Mouse (Mus musculus) liver, embryonic 11.5 days (tissue): ENCODE results near the gene Tns3. TPM values are rescaled to one million over a fixed set of nuclear protein-coding genes. Genes with fewer than 3 reads are reported as not detected.
A peak's percentile ranks its signal among the peaks of the same experiment; 100 is the strongest.

Experiments used
- ATAC-seq: fragments of 200-750 bp; cut with Nextera tagmentation; replicated peaks from 2 replicates; pipeline ENCODE4 v1.8.0; 2017; ENCODE audit warnings: moderate number of reproducible peaks, mild to moderate bottlenecking, moderate TSS enrichment, moderate library complexity; ENCODE audit not compliant: low FRiP score
- DNase-seq: peaks from one replicate; pipeline ENCODE4 v3.0.0-alpha.2; 2017; ENCODE audit warnings: low spot score
- H3K27ac ChIP-seq: fragments of 300-500 bp; sonication (generic); 2 replicates; pipeline ENCODE4 v1.5.1; 2014; ENCODE audit warnings: mild to moderate bottlenecking, low read depth, low read length, control low read depth
- H3K27me3 ChIP-seq: fragments of 300-500 bp; sonication (generic); replicated peaks from 2 replicates; pipeline ENCODE4 v1.6.1; 2014; ENCODE audit warnings: low read length, mixed read lengths; ENCODE audit not compliant: control insufficient read depth, insufficient read depth
- H3K36me3 ChIP-seq: fragments of 300-500 bp; sonication (generic); 2 replicates; pipeline ENCODE4 v1.6.1; 2014; ENCODE audit warnings: mild to moderate bottlenecking, low read length, moderate library complexity, mixed read lengths; ENCODE audit not compliant: control insufficient read depth, insufficient read depth
- H3K4me1 ChIP-seq: fragments of 300-500 bp; sonication (generic); replicated peaks from 2 replicates; pipeline ENCODE4 v1.6.1; 2014; ENCODE audit warnings: low read length, mixed read lengths; ENCODE audit not compliant: control insufficient read depth, insufficient read depth
- H3K4me2 ChIP-seq: fragments of 300-500 bp; sonication (generic); 2 replicates; pipeline ENCODE4 v1.6.1; 2014; ENCODE audit warnings: mild to moderate bottlenecking, control low read depth, moderate library complexity
- H3K4me3 ChIP-seq: fragments of 300-500 bp; sonication (generic); 2 replicates; pipeline ENCODE4 v1.5.1; 2014; ENCODE audit warnings: low read depth, low read length, control low read depth
- H3K9ac ChIP-seq: fragments of 300-500 bp; sonication (generic); 2 replicates; pipeline ENCODE4 v1.6.1; 2014; ENCODE audit warnings: low read depth, low read length, control low read depth
- H3K9me3 ChIP-seq: fragments of 300-500 bp; sonication (generic); 2 replicates; pipeline ENCODE4 v1.6.1; 2016; ENCODE audit warnings: low read length, inconsistent platforms, mixed read lengths; ENCODE audit not compliant: control insufficient read depth
- WGBS: fragments of 180-500 bp; shearing (Covaris S2); extraction: QIAGEN DNeasy Blood & Tissue Kit; methylation state at CpG from one replicate; pipeline ENCODE4 v1.1.7; 2014; 5-methylcytosine and 5-hydroxymethylcytosine counted together
- polyA plus RNA-seq: library from polyadenylated mRNA; unstranded; fragments of >200 nt; fragmentation: Nextera tagmentation; extraction: Ambion mirVana; gene quantifications from 2 replicates; pipeline ENCODE4 v1.2.1, GENCODE M21; 2014

The Tns3 gene
- polyA plus RNA-seq: 9.8 and 10.2 TPM in 2 replicates

DNA sequence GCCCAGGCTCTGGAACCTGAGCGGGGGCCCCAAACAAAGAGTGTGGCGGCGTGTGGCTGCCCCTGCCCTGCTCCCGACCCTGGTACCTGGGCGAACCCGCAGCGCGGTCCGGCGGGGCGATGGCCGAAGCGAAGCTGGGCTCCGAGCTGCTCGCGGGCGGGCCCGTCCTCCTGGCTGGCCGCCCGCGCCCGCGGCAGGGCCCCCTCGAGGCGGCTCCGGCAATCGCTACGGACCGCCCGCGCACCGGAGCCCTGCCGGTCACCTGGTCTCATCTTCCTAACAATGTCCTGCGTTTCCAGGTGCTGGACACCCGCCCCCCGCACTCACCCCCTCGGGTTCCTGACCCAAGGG, at the start of gene Tns3:
TSS of gene Tns3 (minus strand) at position 143 of the 351 bp plus-strand sequence.
- 0% methylated on average over 37 of the region's 37 CpGs for WGBS
- DNase-seq: no peak
- H3K9me3 ChIP-seq: no peaks in the 10 kb centered on the region

DNA sequence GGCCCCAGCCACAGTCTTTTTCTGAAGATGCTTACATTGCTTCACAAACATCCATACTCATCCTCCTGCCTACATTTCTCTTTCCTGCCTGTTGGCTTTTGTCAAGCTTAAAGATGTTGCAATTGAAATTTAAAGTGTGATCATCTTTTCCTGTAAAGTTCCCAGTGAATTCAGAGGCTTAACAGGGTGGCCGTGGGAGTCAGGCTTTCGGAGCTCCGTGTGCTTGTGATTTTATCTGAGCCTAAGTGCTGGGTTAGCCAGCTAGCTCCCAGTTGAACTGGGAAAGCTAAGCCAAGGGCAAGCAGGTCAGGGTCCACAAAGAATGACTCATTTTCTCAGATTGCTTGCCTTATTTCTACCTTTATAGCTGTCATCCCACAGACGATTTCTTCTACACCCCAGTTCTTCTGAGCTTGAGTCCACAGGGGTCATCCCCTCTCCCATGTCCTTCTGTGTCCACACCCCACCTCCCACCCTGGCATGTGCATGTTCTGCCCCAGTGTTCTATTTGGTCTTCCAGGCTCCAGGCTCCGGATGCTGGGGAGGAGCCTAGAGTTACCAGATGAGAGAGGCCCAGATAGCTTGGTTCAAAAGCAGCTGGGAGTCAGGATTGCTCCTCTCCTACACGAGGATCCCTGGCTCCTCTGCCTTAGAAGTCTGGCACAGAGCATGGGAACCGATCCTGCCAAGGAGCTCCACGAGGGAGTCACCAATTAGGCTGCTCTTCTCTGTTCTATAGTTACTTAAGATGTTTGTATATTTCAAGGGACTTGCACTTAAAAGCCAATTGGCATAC, 42.1 kb upstream of the Tns3 start:
- H3K4me1 ChIP-seq: peaks cover 11% of the 10 kb centered on the region
- H3K4me3 ChIP-seq: no peak overlapping the region
- ATAC-seq: no peak
- no peak overlapping the region for H3K27ac ChIP-seq
- H3K9me3 ChIP-seq: no peaks in the 10 kb centered on the region
- H3K27me3 ChIP-seq: no peaks in the 10 kb centered on the region
- H3K36me3 ChIP-seq: no peaks in the 10 kb centered on the region
- H3K9ac ChIP-seq: no peak overlapping the region
- no peak for DNase-seq
- no peak overlapping the region for H3K4me2 ChIP-seq
- 62% methylated on average over 8 of the region's 8 CpGs for WGBS

More for the DNA sequence above, at the start of gene Tns3:
- peak within 1 kb of the TSS; percentile 76 for H3K4me3 ChIP-seq
- peaks cover 7% of the 10 kb centered on the region for H3K4me1 ChIP-seq
- no peaks in the 10 kb centered on the region for H3K36me3 ChIP-seq
- peaks cover 7% of the 10 kb centered on the region for H3K27me3 ChIP-seq
- peak within 1 kb of the TSS; percentile 82 for H3K9ac ChIP-seq
- peak within 1 kb of the TSS; percentile 75 for H3K27ac ChIP-seq
- ATAC-seq: peak; percentile 72
- H3K4me2 ChIP-seq: peak within 1 kb of the TSS; percentile 94

DNA sequence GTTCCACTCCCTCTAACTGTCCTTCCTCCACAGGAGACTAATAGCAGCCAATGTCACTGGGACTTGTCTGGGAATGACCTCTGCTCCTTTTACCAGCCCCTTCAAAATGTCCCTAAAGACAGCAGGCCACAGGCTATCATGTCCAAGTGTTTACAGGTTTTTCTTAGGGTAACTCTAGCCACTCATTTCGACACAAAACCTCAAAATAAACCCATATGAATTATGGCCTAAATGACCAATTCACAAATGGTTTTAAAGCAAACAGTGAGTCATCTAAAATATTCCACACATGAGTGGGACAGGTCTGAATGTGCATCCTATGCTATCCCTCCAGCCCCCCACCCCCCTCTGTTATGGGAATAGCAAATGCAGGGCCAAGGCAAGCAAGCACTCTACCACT, 40.8 kb upstream of the Tns3 start:
- WGBS: 82% methylated on average over 1 of the region's 1 CpGs
- ATAC-seq: no peak

DNA sequence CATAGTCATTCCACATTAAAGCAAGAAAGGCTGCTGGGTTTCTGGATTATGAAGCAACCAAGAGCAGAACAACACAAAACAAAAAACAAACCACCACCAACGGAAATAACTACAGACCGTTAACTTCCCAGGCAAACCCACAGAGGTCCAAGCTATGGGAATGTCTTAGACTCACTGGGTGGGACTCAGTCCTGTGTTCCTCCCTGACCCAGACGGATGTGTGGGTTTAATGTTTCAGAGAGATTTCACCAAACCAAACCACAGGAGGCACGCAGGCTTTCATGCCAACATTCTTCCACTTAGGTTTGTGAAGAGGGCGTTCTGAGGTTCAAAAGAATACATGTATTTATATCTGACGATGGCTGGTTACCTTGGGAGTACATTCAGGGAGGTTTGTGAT, 39.5 kb upstream of the Tns3 start:
- H3K4me2 ChIP-seq: no peak overlapping the region
- H3K36me3 ChIP-seq: no peaks in the 10 kb centered on the region
- H3K4me3 ChIP-seq: no peak overlapping the region
- no peak overlapping the region for H3K9ac ChIP-seq
- H3K27me3 ChIP-seq: no peaks in the 10 kb centered on the region
- DNase-seq: no peak
- ATAC-seq: no peak
- H3K9me3 ChIP-seq: no peaks in the 10 kb centered on the region
- H3K4me1 ChIP-seq: peaks cover 16% of the 10 kb centered on the region
- H3K27ac ChIP-seq: no peak overlapping the region
- WGBS: 61% methylated on average over 6 of the region's 6 CpGs

More for the DNA sequence above, 40.8 kb upstream of the Tns3 start:
- no peak overlapping the region for H3K27ac ChIP-seq
- no peaks in the 10 kb centered on the region for H3K9me3 ChIP-seq
- H3K4me1 ChIP-seq: peaks cover 16% of the 10 kb centered on the region
- H3K4me3 ChIP-seq: no peak overlapping the region
- no peak overlapping the region for H3K4me2 ChIP-seq
- no peaks in the 10 kb centered on the region for H3K36me3 ChIP-seq
- no peaks in the 10 kb centered on the region for H3K27me3 ChIP-seq
- H3K9ac ChIP-seq: no peak overlapping the region
- no peak for DNase-seq

DNA sequence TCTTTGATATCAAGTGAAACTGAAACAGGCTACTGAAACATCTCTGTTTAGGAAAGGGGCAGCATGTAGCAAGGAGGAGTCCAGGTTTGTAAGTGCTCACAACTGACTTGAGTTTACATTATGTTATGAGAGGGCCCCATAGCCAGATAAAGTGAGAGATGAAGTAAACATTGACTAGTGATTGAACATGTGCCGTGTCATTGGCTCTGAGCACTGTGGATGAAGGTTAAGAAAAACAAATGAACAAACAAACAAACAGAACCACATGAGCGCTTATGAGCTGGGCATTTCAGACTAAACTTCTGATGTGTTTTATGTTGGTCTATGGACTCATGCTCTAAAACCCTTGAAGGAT, 38.2 kb upstream of the Tns3 start:
- Histone ChIP-seq H3K27ac (no peak overlapping the region), H3K9me3 (no peaks in the 10 kb centered on the region), H3K9ac (no peak overlapping the region), H3K4me1 (peaks cover 16% of the 10 kb centered on the region), H3K4me3 (no peak overlapping the region), H3K4me2 (no peak overlapping the region), H3K27me3 (no peaks in the 10 kb centered on the region), H3K36me3 (no peaks in the 10 kb centered on the region)
- no peak for DNase-seq
- ATAC-seq: no peak
- WGBS: 77% methylated on average over 2 of the region's 2 CpGs

DNA sequence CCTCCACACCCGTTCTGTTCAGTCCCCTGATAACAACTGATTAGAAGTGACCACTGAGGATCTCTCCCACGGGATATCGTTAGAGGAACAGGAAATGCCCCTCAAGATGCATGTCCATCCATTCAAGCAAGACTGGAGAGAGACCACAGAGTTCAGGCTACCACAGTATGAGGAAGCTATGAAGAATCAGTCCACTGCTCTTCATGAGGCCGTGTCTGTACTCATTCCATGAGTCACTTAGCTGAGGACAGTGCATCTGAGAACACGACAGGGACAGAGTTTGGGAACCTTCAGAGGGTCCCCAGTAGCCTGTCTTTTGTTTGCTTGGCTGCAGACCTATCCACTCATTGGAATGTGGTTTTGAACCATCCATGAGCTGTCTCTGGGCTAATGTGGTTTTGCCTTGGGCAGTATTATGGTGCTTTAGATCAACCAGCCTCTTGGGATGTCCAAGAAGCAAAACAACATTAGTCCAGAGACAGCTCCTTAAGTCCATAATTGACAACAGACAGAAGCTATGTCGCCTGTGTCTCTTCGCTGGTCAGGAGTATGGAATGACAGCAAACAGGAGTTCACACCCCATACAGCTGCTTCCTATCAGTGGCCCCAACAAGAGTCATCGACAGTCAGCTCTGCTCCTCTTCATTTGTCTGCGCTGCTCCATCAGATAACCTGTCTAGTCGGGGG, 37.7 kb upstream of the Tns3 start:
- WGBS: 24% methylated on average over 10 of the region's 10 CpGs
- DNase-seq: no peak
- H3K36me3 ChIP-seq: no peaks in the 10 kb centered on the region

DNA sequence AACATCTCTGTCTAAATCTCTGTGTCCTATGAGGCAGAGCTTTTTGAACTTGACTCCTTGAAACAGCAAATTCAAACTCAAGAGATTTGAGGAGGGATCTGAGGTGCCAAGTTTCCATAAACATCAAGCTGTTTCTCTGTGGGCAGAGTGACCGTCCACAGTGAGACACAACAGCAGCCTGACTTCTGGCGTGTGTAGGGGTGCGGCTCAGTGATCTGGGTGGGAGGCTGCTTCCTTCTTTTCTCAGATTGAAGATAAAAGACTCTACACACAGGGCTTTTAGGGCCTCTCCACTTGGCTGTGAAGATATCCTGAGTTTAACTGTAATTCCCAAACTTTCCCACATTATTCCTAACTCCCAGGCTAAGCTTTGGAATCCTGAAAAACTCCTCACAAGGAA, 37.1 kb upstream of the Tns3 start:
- ATAC-seq (no peak), DNase-seq (no peak)
- H3K27ac ChIP-seq: no peak overlapping the region; the same call in 1 of the 2 replicates
- no peaks in the 10 kb centered on the region for H3K9me3 ChIP-seq
- 37% methylated on average over 3 of the region's 3 CpGs for WGBS
- H3K4me2 ChIP-seq: no peak overlapping the region
- peaks cover 16% of the 10 kb centered on the region for H3K4me1 ChIP-seq
- no peaks in the 10 kb centered on the region for H3K27me3 ChIP-seq
- H3K36me3 ChIP-seq: no peaks in the 10 kb centered on the region
- H3K9ac ChIP-seq: no peak overlapping the region
- H3K4me3 ChIP-seq: no peak overlapping the region

More for the DNA sequence above, 37.7 kb upstream of the Tns3 start:
- peaks cover 16% of the 10 kb centered on the region for H3K4me1 ChIP-seq
- no peak overlapping the region for H3K27ac ChIP-seq
- no peak overlapping the region for H3K4me2 ChIP-seq
- no peak overlapping the region for H3K4me3 ChIP-seq
- ATAC-seq: no peak; the same call in 1 of the 2 replicates
- no peak overlapping the region for H3K9ac ChIP-seq
- H3K27me3 ChIP-seq: no peaks in the 10 kb centered on the region
- no peaks in the 10 kb centered on the region for H3K9me3 ChIP-seq

DNA sequence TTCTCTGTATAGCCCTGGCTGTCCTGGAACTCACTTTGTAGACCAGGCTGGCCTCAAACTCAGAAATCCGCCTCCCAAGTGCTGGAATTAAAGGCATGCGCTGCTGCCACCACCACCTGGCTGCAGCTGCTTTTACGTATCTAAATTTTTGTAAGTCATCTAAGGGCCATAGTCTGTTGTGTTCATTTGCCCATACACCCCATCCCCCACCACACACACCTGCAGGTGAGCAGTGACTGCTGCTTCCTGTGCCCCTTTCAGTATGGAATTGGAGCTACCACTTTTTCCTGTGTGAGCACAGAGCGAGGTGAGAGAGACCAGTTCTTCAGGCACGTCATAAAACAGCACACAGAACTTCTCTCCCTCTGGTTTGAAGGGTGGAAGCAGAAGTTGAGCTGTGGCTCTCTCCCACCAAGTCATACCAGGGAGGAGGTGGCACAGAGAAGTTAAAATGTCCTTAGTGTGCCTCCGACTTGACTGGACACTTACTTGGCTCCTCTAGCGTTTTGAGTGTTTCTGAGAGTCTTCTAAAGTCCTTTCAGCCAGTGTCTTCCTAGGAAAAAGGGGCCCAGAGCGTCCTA, 36.4 kb upstream of the Tns3 start:
- Histone ChIP-seq H3K4me3 (no peak overlapping the region), H3K27ac (no peak overlapping the region; the same call in 1 of the 2 replicates), H3K9ac (no peak overlapping the region), H3K36me3 (no peaks in the 10 kb centered on the region), H3K9me3 (no peaks in the 10 kb centered on the region), H3K4me1 (peaks cover 16% of the 10 kb centered on the region), H3K4me2 (no peak overlapping the region), H3K27me3 (no peaks in the 10 kb centered on the region)
- DNase-seq (no peak), ATAC-seq (no peak)
- 59% methylated on average over 8 of the region's 8 CpGs for WGBS
